Mouse (Mus musculus) C2C12 (cell line): Measurements from ENCODE around the gene Cux2.

Experiments used
- CEBPB ChIP-seq: IDR thresholded peaks from one replicate; pipeline ENCODE4 v1.6.1; 2011; ENCODE audit warnings: low read depth, mild to moderate bottlenecking, control low read depth, moderate library complexity
- CTCF ChIP-seq: IDR thresholded peaks from one replicate; pipeline ENCODE4 v1.5.1; 2011; ENCODE audit not compliant: control insufficient read depth, insufficient read depth, insufficient read length
- FOSL1 ChIP-seq: IDR thresholded peaks from one replicate; pipeline ENCODE4 v1.8.0; 2011; ENCODE audit warnings: mild to moderate bottlenecking, low read length; ENCODE audit not compliant: poor library complexity, insufficient read depth, severe bottlenecking
- MAX ChIP-seq: IDR thresholded peaks from one replicate; pipeline ENCODE4 v1.6.1; 2011; ENCODE audit warnings: mild to moderate bottlenecking, control low read depth
- MYOD1 ChIP-seq: IDR thresholded peaks from one replicate; pipeline ENCODE4 v1.6.1; 2011; ENCODE audit warnings: low read depth; ENCODE audit not compliant: control insufficient read depth, insufficient read length
- MYOG ChIP-seq: IDR thresholded peaks from one replicate; pipeline ENCODE4 v1.6.1; 2011; ENCODE audit not compliant: control insufficient read depth, insufficient read length; ENCODE audit errors: extremely low read depth
- USF1 ChIP-seq: IDR thresholded peaks from one replicate; pipeline ENCODE4 v1.6.1; 2011; ENCODE audit warnings: low read depth, mild to moderate bottlenecking, control low read depth, moderate library complexity

GRCm38 (mm10) chr5:122083282-122083681 is 33.4 kb upstream of the Cux2 start:
- TF ChIP-seq CEBPB (no peak), CTCF (no peak), MAX (no peak), MYOG (no peak), FOSL1 (no peak), USF1 (no peak), MYOD1 (no peak)
